Mouse (Mus musculus): ENCODE measurements at regions not wholly inside any gene's neighbourhood (a gene's known extent, or its start where the extent isn't known, plus 50 kb on each side); places are given as distances from the start of the nearest gene placed in this dataset.

DNA sequence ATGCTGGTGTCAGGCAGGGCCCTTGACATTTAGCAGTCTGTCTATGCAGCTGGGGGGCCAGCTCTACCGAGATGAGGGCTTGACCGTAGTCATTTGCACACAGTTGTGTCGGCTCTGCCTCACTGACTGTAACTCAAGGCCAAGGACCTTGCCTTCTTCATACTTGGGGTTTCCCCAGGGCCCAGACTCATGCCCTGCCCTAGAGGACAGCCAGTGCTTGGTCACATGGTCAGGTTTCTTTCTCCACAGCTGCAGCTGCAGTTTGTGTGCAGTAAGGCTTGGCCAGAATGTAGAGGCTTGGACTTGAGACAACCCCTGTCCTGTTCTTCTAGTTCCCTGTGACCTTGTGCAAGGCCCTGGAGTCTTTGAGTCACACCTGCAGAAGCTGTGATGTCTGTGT, 68.7 kb upstream of the Id2 start (continued):
- peak; percentile 15; the same call in 1 of the 2 replicates for TF ChIP-seq CHD2 (IDR thresholded peaks at IDR 0.05; ENCODE audit: low read length)

DNA sequence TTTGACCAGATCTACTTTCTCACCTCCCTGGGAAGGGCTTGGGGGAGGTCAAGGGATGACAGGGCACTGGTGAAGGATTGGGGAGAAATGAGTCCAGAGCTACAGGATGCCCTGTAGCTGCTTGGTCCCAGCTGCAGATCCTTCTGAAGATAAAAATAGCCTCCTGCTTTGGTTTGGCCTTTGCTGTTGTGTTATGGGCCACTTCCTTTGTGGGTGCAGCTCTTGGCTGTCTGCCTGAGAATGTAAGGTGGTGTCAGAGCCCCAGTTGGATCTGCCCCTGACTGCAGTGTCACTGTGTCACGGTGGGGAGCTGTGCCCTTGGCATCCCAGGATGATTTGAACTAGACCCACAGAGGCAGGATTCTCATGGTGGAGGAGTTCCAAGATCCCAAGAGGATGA, 67.8 kb upstream of the Id2 start:
- H3K4me1 ChIP-seq (ENCODE audit: control insufficient read depth in 1 of 2, insufficient read depth in 2 of 2), result peaks cover 51 to 75% of the 10 kb centered on the region in 2 experiments
- H3K27me3 ChIP-seq (replicated peaks), result peaks cover 9% of the 10 kb centered on the region
- H3K36me3 ChIP-seq (replicated peaks in 1 of 2; ENCODE audit: control insufficient read depth in 1 of 2, insufficient read depth in 1 of 2, low read length in 1 of 2), result no peaks in the 10 kb centered on the region
- H3K9me3 ChIP-seq (replicated peaks; ENCODE audit: low read length), result no peaks in the 10 kb centered on the region
- no peak for DNase-seq (ENCODE audit: extremely low read depth)
- H3K27ac ChIP-seq (ENCODE audit: insufficient read depth, low read depth), result no peak overlapping the region
- TF ChIP-seq E2F4 (IDR thresholded peaks at IDR 0.05; ENCODE audit: insufficient replicate concordance, low read depth, low read length) (no peak), MAX (IDR thresholded peaks at IDR 0.05; ENCODE audit: low read length) (no peak), CTCF (conservative IDR thresholded peaks at IDR 0.05 in 1 of 2, IDR thresholded peaks at IDR 0.05 in 1 of 2; ENCODE audit: low read depth in 2 of 2, low read length in 2 of 2) (no peak), ZKSCAN1 (IDR thresholded peaks at IDR 0.05; ENCODE audit: borderline replicate concordance, low read depth, low read length) (no peak), MEF2A (IDR thresholded peaks at IDR 0.05; ENCODE audit: borderline replicate concordance, low read depth, low read length) (peak; percentile 48; the same call in 1 of the 2 replicates), TCF12 (IDR thresholded peaks at IDR 0.05; ENCODE audit: low read depth, low read length) (0 out of 2 replicates have a peak, but pooled peaks have one; percentile 15)
- H3K4me3 ChIP-seq (replicated peaks in 1 of 3; ENCODE audit: low read depth in 2 of 3, low read length in 2 of 3, poor library complexity in 1 of 3), result peak overlapping the region in 1 of 3 experiments; percentile 20
- no peak overlapping the region for H3K9ac ChIP-seq (ENCODE audit: insufficient read depth, low read depth)
- no peak overlapping the region for H3K4me2 ChIP-seq (ENCODE audit: insufficient read depth, low read depth, poor library complexity, severe bottlenecking)
- dilution Hi-C loops (cut with MboI; ENCODE audit: extremely low pct_ligation_motif_present, extremely low pct_unique_long_range_greater_than_20kb, low sequenced_read_pairs) (no loop called here), in situ Hi-C loops (cut with MboI; ENCODE audit: low pct_ligation_motif_present, low pct_unique_long_range_greater_than_20kb, low sequenced_read_pairs) (no loop called here)
- no peaks in the 10 kb centered on the region for H3K79me2 ChIP-seq (replicated peaks; ENCODE audit: control insufficient read depth, extremely low read depth, insufficient read depth, poor library complexity, severe bottlenecking)

DNA sequence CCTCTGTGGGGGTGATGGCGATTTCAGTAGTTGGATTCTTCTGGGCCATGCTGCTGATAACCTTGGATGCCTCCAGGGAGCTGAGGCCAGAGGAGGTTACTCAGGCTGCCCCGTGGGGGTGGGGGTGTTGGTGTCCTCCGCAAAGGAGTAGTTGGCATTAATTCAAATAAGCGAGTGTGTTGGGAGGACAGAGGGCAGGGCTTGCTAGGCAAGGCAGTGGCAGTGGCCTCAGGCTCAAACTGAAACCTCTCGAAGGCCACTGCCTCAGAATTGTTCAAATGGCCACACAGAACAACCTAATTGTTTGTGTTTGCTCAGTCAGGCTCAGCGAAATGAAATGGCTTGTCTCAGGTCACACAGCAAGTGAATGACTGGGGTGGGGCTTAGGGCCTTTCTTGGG, 66.6 kb upstream of the Id2 start:
- Histone ChIP-seq H3K36me3 (replicated peaks in 1 of 2; ENCODE audit: control insufficient read depth in 1 of 2, insufficient read depth in 1 of 2, low read length in 1 of 2) (no peaks in the 10 kb centered on the region), H3K79me2 (replicated peaks; ENCODE audit: control insufficient read depth, extremely low read depth, insufficient read depth, poor library complexity, severe bottlenecking) (no peaks in the 10 kb centered on the region), H3K9me3 (replicated peaks; ENCODE audit: low read length) (no peaks in the 10 kb centered on the region), H3K27me3 (replicated peaks) (peaks cover 5% of the 10 kb centered on the region), H3K27ac (ENCODE audit: insufficient read depth, low read depth) (no peak overlapping the region), H3K4me3 (replicated peaks in 1 of 3; ENCODE audit: low read depth in 2 of 3, low read length in 2 of 3, poor library complexity in 1 of 3) (no peak overlapping the region), H3K4me1 (ENCODE audit: control insufficient read depth in 1 of 2, insufficient read depth in 2 of 2) (peaks cover 51 to 68% of the 10 kb centered on the region in 2 experiments), H3K4me2 (ENCODE audit: insufficient read depth, low read depth, poor library complexity, severe bottlenecking) (no peak overlapping the region), H3K9ac (ENCODE audit: insufficient read depth, low read depth) (no peak overlapping the region)
- no peak for DNase-seq (ENCODE audit: extremely low read depth)
- in situ Hi-C loops (cut with MboI; ENCODE audit: low pct_ligation_motif_present, low pct_unique_long_range_greater_than_20kb, low sequenced_read_pairs), result no loop called here
- dilution Hi-C loops (cut with MboI; ENCODE audit: extremely low pct_ligation_motif_present, extremely low pct_unique_long_range_greater_than_20kb, low sequenced_read_pairs), result no loop called here
- TF ChIP-seq CTCF (conservative IDR thresholded peaks at IDR 0.05 in 1 of 2, IDR thresholded peaks at IDR 0.05 in 1 of 2; ENCODE audit: low read depth in 2 of 2, low read length in 2 of 2) (no peak), USF2 (conservative IDR thresholded peaks at IDR 0.05; ENCODE audit: low read depth, low read length) (no peak), GABPA (IDR thresholded peaks at IDR 0.05; ENCODE audit: insufficient replicate concordance, low read depth, low read length) (no peak), MAFK (IDR thresholded peaks at IDR 0.05; ENCODE audit: insufficient replicate concordance, low read length) (no peak), PAX5 (IDR thresholded peaks at IDR 0.05; ENCODE audit: low read length) (no peak), NELFE (IDR thresholded peaks at IDR 0.05; ENCODE audit: low read depth, low read length) (no peak), POLR2AphosphoS2 (IDR thresholded peaks at IDR 0.05; ENCODE audit: low read depth, low read length) (no peak), UBTF (IDR thresholded peaks at IDR 0.05; ENCODE audit: low read depth, low read length) (no peak), CHD2 (IDR thresholded peaks at IDR 0.05; ENCODE audit: low read length) (no peak), TCF12 (IDR thresholded peaks at IDR 0.05; ENCODE audit: low read depth, low read length) (no peak), RCOR1 (conservative IDR thresholded peaks at IDR 0.05; ENCODE audit: low read depth, low read length) (no peak)
